Mouse (Mus musculus) ES-E14 (cell line): ENCODE results near the gene Diaph3.

Experiments used
- CHD2 ChIP-seq: IDR thresholded peaks from 2 replicates; pipeline ENCODE4 v1.6.1; 2014; ENCODE audit warnings: mild to moderate bottlenecking, low read depth, low read length, inconsistent platforms
- HCFC1 ChIP-seq: IDR thresholded peaks from 2 replicates; pipeline ENCODE4 v1.6.1; 2012; ENCODE audit warnings: low read length, inconsistent platforms, borderline replicate concordance; ENCODE audit not compliant: insufficient read depth
- MAFK ChIP-seq: IDR thresholded peaks from 2 replicates; pipeline ENCODE4 v1.6.1; 2014; ENCODE audit warnings: mild to moderate bottlenecking, low read depth, low read length, inconsistent platforms; ENCODE audit not compliant: insufficient read depth

GRCm38 (mm10) chr14:87099380-87100088 lies 41.5 kb downstream of the Diaph3 start:
- TF ChIP-seq HCFC1 (no peak), CHD2 (no peak), MAFK (no peak)
